Mouse (Mus musculus) stomach, embryonic 15.5 days (tissue): ENCODE results near the gene Map1b. TPM values are rescaled to one million over a fixed set of nuclear protein-coding genes. Genes with fewer than 3 reads are reported as not detected.

Experiments
- ATAC-seq: fragments of 200-750 bp; cut with Nextera tagmentation; 2 replicates; pipeline ENCODE4 v1.8.0; 2017; ENCODE audit warnings: low read depth, moderate number of reproducible peaks, moderate TSS enrichment; ENCODE audit not compliant: insufficient read depth, low FRiP score
- H3K27ac ChIP-seq: fragments of 300-500 bp; sonication (generic); 2 replicates; pipeline ENCODE4 v1.5.1; 2015; ENCODE audit warnings: mild to moderate bottlenecking, inconsistent platforms
- H3K27me3 ChIP-seq: fragments of 300-500 bp; sonication (generic); replicated peaks from 2 replicates; pipeline ENCODE4 v1.6.1; 2015; ENCODE audit warnings: inconsistent platforms
- H3K36me3 ChIP-seq: fragments of 300-500 bp; sonication (generic); 2 replicates; pipeline ENCODE4 v1.6.1; 2015; ENCODE audit warnings: inconsistent platforms
- H3K4me1 ChIP-seq: fragments of 300-500 bp; sonication (generic); 2 replicates; pipeline ENCODE4 v1.6.1; 2015; ENCODE audit warnings: inconsistent platforms
- H3K4me2 ChIP-seq: fragments of 300-500 bp; sonication (generic); 2 replicates; pipeline ENCODE4 v1.6.1; 2015; ENCODE audit warnings: mild to moderate bottlenecking, inconsistent platforms
- H3K4me3 ChIP-seq: fragments of 300-500 bp; sonication (generic); replicated peaks from 2 replicates; pipeline ENCODE4 v1.5.1; 2015; ENCODE audit warnings: inconsistent platforms
- H3K9ac ChIP-seq: fragments of 300-500 bp; sonication (generic); 2 replicates; pipeline ENCODE4 v1.6.1; 2015; ENCODE audit warnings: inconsistent platforms
- H3K9me3 ChIP-seq: fragments of 300-500 bp; sonication (generic); 2 replicates; pipeline ENCODE4 v1.6.1; 2016; ENCODE audit warnings: inconsistent platforms
- WGBS: fragments of 180-500 bp; shearing (Covaris S2); methylation state at CpG from one replicate; pipeline ENCODE4 v1.1.7; 2015; 5-methylcytosine and 5-hydroxymethylcytosine counted together
- polyA plus RNA-seq: library from polyadenylated mRNA; unstranded; fragments of >200 nt; fragmentation: Nextera tagmentation; extraction: Ambion mirVana; gene quantifications from 2 replicates; pipeline ENCODE4 v1.2.1, GENCODE M21; 2015

The Map1b gene
- polyA plus RNA-seq, 1 experiment from 2014 or later = 131 TPM

DNA sequence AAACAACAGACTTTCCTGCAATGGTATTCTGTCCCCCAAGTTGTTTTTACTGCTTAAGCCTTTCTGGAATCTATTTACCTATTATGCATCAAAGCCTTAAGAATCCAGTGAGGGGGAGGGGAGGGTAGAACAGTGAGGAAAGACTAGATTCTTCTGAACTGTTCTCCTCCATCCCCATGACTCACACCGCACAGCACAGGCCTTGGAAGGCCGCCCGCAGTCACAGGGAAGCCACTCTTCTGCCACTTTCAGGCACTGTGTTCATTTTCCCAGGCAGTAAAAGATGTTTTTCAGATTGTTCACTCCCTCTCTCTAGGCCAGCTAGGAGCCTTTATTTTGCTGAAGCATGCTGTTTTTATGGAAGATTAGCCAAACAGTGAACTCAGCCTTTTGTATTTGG, 124.9 kb downstream of the Map1b start:
- ATAC-seq = no peak

DNA sequence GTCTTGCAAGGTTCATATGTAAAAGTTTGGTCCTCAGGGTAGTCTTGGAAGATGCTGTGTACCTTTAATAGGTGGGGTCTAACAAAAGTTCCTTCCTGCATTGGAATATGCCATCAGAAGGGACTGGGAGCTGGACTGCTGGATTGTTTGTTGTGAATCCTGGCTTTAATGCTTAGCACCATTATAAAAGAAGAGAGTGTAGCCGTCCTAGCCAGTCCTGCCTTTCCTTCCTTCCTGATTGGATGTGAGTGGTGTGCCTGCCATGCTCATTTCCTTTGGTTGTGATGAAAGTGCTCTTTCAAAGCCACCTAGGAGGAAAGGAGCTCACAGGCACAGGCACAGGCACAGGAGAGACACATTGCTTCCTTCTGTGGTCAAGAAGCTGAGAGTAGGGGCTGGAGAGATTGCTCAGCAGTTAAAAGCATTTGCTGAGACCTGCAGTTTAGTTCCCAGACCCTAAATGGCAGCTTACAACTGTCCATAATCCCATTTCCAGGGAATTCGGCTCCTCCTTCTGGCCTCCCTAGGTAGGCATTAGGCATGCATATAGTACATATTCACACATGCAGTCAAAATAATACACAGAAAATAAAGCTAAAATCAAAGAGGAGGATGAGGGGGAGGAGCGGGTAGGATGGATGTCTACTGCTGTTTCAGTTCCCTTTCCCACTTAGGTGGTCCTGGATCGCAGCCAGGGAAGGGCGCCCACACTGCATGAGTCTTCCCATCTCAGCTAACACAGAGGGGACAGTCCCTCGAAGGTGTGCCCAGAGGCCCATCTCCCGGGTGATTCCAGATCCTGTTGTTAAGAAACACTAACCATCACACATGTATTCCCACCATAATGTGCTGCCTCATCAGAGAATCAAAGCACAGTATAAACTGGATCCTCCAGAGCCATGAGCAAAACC, 128.2 kb downstream of the Map1b start:
- Histone ChIP-seq H3K9me3 (no peaks in the 10 kb centered on the region), H3K36me3 (no peaks in the 10 kb centered on the region), H3K27ac (no peak overlapping the region), H3K4me2 (no peak overlapping the region), H3K27me3 (no peaks in the 10 kb centered on the region), H3K9ac (no peak overlapping the region), H3K4me3 (no peak overlapping the region), H3K4me1 (no peaks in the 10 kb centered on the region)
- 75% methylated on average over 7 of the region's 7 CpGs for WGBS
- ATAC-seq = no peak

More for the DNA sequence above, 124.9 kb downstream of the Map1b start:
- Histone ChIP-seq H3K27ac (no peak overlapping the region), H3K27me3 (no peaks in the 10 kb centered on the region), H3K9ac (no peak overlapping the region), H3K4me3 (no peak overlapping the region), H3K4me2 (no peak overlapping the region), H3K9me3 (no peaks in the 10 kb centered on the region), H3K4me1 (no peaks in the 10 kb centered on the region), H3K36me3 (no peaks in the 10 kb centered on the region)
- 77% methylated on average over 3 of the region's 3 CpGs for WGBS

DNA sequence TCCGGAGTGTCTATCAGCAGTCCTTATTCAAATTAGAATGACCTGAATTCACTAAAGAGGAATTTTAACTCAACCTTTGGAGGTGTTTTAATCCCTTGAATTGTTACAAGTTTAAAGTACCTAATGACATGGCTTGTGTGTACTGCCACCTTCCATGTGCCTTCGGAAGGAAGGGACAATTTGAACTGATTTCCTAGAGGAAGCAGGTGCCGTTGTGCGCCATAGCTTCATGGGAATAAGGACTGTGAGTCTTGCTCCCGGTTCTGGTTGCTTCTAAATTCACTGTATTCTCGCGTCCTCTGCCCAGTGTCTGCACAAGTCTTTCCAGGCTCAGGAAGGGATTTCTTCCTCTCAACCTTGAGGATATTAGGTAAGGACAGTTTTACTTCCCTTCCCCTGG, 130.0 kb downstream of the Map1b start:
- no peak for ATAC-seq
- no peak overlapping the region for H3K4me2 ChIP-seq

DNA sequence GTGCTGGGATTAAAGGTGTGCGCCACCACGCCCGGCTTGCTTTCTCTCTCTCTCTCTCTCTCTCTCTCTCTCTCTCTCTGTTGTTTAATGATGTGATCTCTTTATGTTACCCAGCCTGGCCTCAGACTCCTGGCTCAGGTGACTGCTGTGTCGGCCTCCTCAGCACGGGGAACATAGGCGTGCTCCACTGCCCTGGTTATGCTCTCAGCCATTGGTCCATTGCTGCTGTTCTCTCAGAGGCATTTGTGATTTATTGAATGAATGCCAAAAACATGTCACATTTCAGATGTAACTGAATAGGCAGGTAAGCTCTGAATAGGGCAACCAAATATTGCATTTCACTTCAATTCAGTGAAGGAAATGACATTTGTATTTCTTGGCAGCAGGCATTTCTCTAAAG, 130.4 kb downstream of the Map1b start:
- Histone ChIP-seq H3K36me3 (no peaks in the 10 kb centered on the region), H3K4me1 (no peaks in the 10 kb centered on the region), H3K4me3 (no peak overlapping the region), H3K9ac (no peak overlapping the region), H3K27ac (no peak overlapping the region), H3K9me3 (no peaks in the 10 kb centered on the region), H3K4me2 (no peak overlapping the region), H3K27me3 (no peaks in the 10 kb centered on the region)
- ATAC-seq = no peak
- 85% methylated on average over 6 of the region's 6 CpGs for whole genome bisulfite sequencing

More for the DNA sequence above, 130.0 kb downstream of the Map1b start:
- Histone ChIP-seq H3K36me3 (no peaks in the 10 kb centered on the region), H3K4me1 (no peaks in the 10 kb centered on the region), H3K9me3 (no peaks in the 10 kb centered on the region), H3K27me3 (no peaks in the 10 kb centered on the region), H3K4me3 (no peak overlapping the region), H3K27ac (no peak overlapping the region), H3K9ac (no peak overlapping the region)
- WGBS = 86% methylated on average over 7 of the region's 7 CpGs

DNA sequence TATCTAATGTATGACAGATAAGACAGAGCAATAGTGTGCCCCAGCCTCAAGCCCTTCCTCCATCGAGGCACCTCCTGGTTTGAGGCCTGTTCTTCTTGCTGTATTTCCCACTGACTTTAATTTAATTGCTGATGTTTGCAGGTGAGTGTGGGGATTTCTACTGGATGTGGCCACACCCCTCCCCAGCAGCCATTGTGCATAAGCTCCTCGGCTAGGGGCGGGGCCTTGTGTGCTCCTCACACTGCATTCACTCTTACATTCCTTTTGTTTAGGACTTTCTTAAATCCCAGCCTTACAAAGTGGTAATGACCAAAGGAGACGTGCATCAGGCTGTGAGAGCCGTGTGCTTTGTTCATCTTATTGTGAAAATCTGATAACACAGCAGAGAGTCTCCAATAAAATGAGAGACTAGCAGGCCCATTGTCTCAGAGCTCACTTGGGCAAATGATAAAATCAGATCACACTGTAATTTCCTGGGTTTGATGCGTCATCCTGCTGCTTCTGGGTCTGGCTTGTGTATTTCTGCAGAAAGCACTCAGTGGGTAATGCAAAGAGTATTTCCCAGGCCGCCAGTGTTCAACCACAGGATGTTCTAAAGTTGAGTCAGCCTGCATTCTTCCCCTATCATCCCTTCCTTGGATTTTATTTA, 131.7 kb downstream of the Map1b start:
- no peak overlapping the region for H3K27ac ChIP-seq
- no peaks in the 10 kb centered on the region for H3K27me3 ChIP-seq
- no peak for ATAC-seq
- H3K36me3 ChIP-seq = no peaks in the 10 kb centered on the region
- H3K9ac ChIP-seq = no peak overlapping the region
- no peaks in the 10 kb centered on the region for H3K9me3 ChIP-seq
- H3K4me1 ChIP-seq = no peaks in the 10 kb centered on the region
- no peak overlapping the region for H3K4me3 ChIP-seq
- no peak overlapping the region for H3K4me2 ChIP-seq
- 71% methylated on average over 7 of the region's 7 CpGs for WGBS

DNA sequence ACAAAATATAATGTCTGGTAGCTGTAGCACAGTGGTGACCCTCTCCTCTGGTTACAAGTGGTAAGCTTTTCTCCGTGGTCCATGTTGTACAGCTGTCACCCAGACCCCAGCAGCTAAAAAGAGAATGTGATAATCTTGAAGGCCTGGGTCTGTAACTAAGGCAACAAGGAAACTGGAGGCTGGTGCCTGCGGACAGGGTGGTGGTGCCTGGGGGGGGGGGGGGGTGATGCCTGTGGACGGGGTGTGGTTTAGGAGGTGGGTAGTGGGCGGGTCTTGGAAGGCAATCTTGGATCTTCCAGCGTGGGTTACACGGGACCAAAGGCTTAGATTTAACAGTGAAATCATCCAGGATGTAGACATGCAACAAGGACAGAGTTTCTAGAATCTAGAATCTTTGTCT, 134.0 kb downstream of the Map1b start:
- 72% methylated on average over 6 of the region's 6 CpGs for WGBS
- no peak for ATAC-seq
- H3K4me1 ChIP-seq = no peaks in the 10 kb centered on the region
- no peak overlapping the region for H3K4me3 ChIP-seq
- no peak overlapping the region for H3K27ac ChIP-seq
- no peaks in the 10 kb centered on the region for H3K27me3 ChIP-seq
- no peak overlapping the region for H3K4me2 ChIP-seq
- no peaks in the 10 kb centered on the region for H3K9me3 ChIP-seq
- H3K36me3 ChIP-seq = no peaks in the 10 kb centered on the region
- no peak overlapping the region for H3K9ac ChIP-seq

DNA sequence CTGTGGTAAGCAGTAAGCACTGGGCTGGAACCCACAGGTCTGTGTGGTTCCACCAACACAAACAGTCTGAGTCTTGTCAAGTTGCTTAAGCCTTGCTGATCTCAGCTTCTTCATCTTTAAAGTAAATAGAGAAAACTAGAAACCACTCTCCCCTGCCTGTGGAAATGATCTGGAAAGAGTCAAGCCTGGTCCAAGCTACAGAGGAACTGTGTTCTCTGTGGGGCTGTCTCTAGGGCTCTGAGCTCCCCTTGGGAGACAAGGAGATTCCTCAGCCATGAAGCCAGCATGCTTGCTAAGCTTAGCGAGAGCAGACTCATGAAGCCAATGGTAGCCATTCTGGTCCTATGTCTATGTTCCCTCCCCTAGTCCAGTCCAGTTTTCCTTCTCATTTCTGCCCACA, 138.1 kb downstream of the Map1b start:
- H3K9me3 ChIP-seq = no peaks in the 10 kb centered on the region
- no peaks in the 10 kb centered on the region for H3K27me3 ChIP-seq
- H3K4me2 ChIP-seq = no peak overlapping the region
- H3K27ac ChIP-seq = no peak overlapping the region
- WGBS = 91% methylated on average over 1 of the region's 1 CpGs
- no peak overlapping the region for H3K9ac ChIP-seq
- H3K4me1 ChIP-seq = no peaks in the 10 kb centered on the region
- no peak overlapping the region for H3K4me3 ChIP-seq
- no peak for ATAC-seq
- no peaks in the 10 kb centered on the region for H3K36me3 ChIP-seq

DNA sequence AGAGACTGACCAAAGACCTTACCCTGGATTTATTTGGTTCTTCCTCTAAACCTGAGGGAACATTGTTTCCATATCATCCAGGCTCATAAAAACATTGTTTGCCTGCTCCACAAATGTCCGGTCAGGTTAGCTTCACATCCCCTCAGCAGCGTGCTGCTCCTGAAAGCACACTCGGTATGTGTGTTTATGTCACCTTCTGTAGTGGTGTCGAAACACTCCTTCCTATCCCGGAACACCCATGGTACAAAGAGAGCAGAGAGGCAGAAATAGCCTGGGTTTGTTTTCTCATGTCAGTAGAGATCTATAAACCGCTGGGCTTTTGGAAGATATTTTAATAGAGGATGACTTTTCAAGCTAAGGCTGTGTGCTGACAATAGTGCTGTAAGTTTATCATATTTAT, 139.3 kb downstream of the Map1b start:
- 81% methylated on average over 6 of the region's 6 CpGs for WGBS
- no peak for ATAC-seq

DNA sequence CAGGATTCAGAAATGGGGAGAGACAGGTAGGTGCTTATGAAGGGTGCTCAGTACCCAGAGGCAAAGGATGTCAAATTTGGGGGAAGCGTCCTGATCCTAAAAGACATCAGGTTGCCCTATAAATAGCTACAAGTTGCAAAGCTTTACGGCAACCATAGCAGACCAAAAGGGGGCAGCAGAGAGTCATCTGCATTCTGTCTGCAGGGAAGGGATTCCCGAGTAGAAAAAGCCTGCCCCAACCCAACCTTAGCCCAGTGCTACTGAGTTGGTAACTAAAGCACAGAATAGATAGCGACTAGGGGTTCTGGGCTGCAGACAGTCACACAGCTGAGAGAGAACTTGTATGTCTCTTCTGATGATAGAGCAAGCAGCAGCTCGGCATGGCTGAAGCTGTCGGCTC, 140.8 kb downstream of the Map1b start:
- WGBS = 40% methylated on average over 6 of the region's 6 CpGs
- H3K4me3 ChIP-seq = no peak overlapping the region
- no peaks in the 10 kb centered on the region for H3K36me3 ChIP-seq
- no peak overlapping the region for H3K9ac ChIP-seq
- H3K27ac ChIP-seq = no peak overlapping the region
- ATAC-seq = no peak
- no peaks in the 10 kb centered on the region for H3K27me3 ChIP-seq
- H3K4me2 ChIP-seq = no peak overlapping the region
- no peaks in the 10 kb centered on the region for H3K9me3 ChIP-seq
- no peaks in the 10 kb centered on the region for H3K4me1 ChIP-seq

More for the DNA sequence above, 139.3 kb downstream of the Map1b start:
- H3K27me3 ChIP-seq = no peaks in the 10 kb centered on the region
- no peaks in the 10 kb centered on the region for H3K9me3 ChIP-seq
- H3K9ac ChIP-seq = no peak overlapping the region
- H3K36me3 ChIP-seq = no peaks in the 10 kb centered on the region
- no peak overlapping the region for H3K27ac ChIP-seq
- no peak overlapping the region for H3K4me3 ChIP-seq
- no peak overlapping the region for H3K4me2 ChIP-seq
- H3K4me1 ChIP-seq = no peaks in the 10 kb centered on the region

DNA sequence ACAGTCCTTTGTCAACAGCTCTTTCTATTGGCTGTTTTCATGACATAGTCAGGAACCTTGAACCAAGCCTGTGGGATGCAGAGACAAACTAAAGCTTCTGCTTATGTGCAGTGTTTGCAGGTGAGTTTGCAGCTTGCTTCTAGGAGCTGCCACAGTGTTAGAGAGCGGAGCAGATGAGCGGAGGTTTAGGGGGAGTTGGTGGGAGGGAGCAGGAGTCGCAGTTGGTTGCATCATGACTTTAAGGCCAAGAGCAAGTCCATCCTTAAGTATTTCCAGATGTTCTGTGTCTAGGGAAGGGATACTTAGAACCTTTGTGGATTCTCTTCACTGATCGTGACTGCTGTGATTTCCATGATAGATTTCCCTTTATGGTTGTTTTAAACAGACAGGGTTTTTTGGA, 142.1 kb downstream of the Map1b start:
- Histone ChIP-seq H3K27me3 (no peaks in the 10 kb centered on the region), H3K9me3 (no peaks in the 10 kb centered on the region), H3K4me1 (no peaks in the 10 kb centered on the region), H3K27ac (no peak overlapping the region), H3K4me2 (no peak overlapping the region), H3K9ac (no peak overlapping the region), H3K4me3 (no peak overlapping the region), H3K36me3 (no peaks in the 10 kb centered on the region; the same call in 1 of the 2 replicates)
- no peak; the same call in 1 of the 2 replicates for ATAC-seq
- 55% methylated on average over 4 of the region's 4 CpGs for WGBS

DNA sequence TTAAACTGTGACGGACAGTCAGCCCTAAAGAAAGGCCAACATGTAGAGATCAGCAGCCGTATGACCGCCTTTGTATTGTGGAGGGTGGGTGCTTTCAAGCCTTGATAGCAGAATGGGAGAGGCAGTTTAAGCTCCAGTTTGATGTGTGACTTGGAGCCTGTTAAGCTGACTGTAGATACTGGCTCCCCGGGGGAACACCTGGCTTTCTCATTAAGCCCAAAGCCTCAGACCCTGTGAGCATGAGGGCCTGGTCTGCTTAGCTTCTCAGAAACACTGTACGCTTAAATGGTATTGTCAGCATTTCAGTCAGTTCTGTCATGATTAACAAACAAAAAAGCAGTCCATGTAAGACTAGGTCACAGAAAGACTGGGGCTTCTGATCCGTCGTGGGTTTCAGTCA, 142.7 kb downstream of the Map1b start:
- ATAC-seq = no peak
- no peaks in the 10 kb centered on the region for H3K4me1 ChIP-seq
- H3K4me3 ChIP-seq = no peak overlapping the region
- WGBS = 62% methylated on average over 7 of the region's 7 CpGs
- no peak overlapping the region for H3K4me2 ChIP-seq
- no peaks in the 10 kb centered on the region for H3K27me3 ChIP-seq
- no peaks in the 10 kb centered on the region; the same call in 1 of the 2 replicates for H3K36me3 ChIP-seq
- H3K9me3 ChIP-seq = no peaks in the 10 kb centered on the region
- H3K9ac ChIP-seq = no peak overlapping the region
- no peak overlapping the region for H3K27ac ChIP-seq
